Mouse (Mus musculus) heart, postnatal 25 days (tissue): ENCODE measurements around the gene Gm5640. TPM values are rescaled to one million over a fixed set of nuclear protein-coding genes. Genes with fewer than 3 reads are reported as not detected.
"Not testable (repeated sequence)": the region's sequence is repeated elsewhere in the genome, so short reads cannot be mapped to it uniquely, and the experiment has no call there.

Source experiments
- DNase-seq: peaks from one replicate; pipeline ENCODE4 v3.0.0; 2022; ENCODE audit warnings: low spot score
- intact Hi-C: fragments of 180-260 bp; cut with DNase I; formaldehyde crosslinking; loops from one replicate; pipeline ENCODE4 v1.15.1; 2025
- total RNA-seq, 2 experiments: library from RNA; stranded (reverse); gene quantifications; 2 replicates each; pipeline ENCODE4 v1.2.3; 2021

Gene Gm5640
- total RNA-seq = not detected

DNA sequence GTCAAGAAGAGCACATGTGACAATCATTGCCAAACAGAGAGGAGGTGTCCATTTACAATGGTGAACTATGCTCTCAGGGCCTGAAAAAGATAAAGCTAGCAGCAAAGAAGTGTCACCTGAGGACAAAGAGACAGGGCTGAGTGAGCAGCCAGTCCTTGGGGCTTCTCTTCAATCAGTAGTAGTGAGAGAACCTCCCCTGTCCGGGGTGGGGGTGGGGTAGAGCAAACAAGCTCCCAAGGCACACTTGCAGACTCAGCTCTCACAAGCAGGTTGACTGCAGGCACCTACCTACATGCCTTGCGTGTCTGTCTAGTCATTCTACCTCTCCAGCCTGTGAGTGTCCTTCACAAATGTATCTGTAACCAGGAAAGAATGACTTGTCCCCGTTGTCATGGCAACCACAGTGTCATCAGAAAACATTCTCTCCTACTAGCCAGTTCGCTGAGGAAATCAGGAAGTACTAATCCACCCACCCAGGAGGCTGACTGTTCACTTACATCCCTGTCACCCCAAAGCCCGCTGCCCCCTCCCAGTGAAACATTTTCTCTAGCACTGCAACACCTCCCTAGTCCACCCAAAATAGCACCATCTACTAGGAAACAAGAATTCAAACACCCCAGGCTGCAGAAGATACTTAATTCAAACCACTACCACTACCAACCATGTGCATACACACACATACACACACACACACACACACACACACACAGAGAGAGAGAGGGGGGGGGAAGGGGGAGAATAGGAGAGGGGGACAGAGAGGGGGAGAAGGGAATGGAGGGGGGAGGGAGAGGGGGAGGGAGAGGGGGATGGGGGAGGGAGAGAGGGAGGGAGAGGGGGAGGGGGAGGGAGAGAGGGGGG, at the start of gene Gm5640:
TSS of gene Gm5640 (minus strand) at position 170 of the 858 bp plus-strand sequence.
- DNase-seq, intact Hi-C loops: not testable (repeated sequence)

DNA sequence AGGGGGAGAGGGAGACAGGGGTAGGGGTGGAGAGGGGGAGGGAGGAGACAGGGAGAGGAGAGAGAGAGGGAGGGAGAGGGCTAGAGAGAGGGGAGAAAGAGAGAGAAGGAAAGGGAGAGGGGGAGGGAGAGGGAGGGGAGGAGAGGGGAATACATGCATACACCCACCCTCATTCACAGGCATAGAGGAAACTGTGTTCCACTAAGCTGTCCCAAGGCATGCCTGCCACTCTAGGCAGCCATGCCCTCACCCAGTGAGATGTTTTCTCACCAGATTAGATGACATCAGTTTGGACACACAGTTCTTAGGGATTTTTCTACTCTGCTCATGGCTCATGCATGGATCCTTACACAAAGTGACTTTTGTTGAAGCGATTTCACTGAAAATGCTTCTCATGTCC, 958 bp upstream of the Gm5640 start:
- DNase-seq, intact Hi-C loops: not testable (repeated sequence)

DNA sequence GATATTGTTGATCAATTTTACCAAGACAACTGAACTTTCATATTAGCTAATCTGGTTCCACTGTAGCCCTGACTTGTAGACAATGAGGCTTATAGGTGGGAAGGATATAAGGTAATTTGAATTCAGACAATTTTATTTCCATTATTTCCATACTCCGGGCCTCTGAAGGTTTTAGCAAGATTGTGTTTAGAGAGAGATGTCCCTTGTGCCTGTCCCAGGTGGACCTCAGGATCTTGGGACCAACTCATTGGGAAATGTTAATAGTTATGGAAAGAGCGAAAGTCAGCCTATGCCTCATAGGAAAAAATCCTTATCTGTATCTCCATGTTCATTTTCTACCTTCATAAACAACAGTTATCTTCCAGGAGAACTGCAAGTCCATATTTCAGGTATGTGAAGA, 53.1 kb downstream of the Gm5640 start, which contains the start of gene Olfr1325:
TSS of gene Olfr1325 (plus strand) at position 301 of the 400 bp plus-strand sequence.
- no peak for DNase-seq
- intact Hi-C loops = no loop called here

Other genes with a start within 250 kb of the Gm5640 start
- gene G6pdx, start 216.4 kb downstream of the Gm5640 start, total RNA-seq = 1 to 10 TPM; 5.8 to 6.5 TPM
- not detected for gene Gm6880, start 164.2 kb downstream of the Gm5640 start, total RNA-seq
- not detected for gene Olfr1326-ps1, start 70.7 kb downstream of the Gm5640 start, total RNA-seq
- not detected for gene Olfr1325, start 53.0 kb downstream of the Gm5640 start, total RNA-seq
- gene Gm6890, start 95.3 kb upstream of the Gm5640 start, total RNA-seq = not detected
- gene Gm5936, start 191.6 kb upstream of the Gm5640 start, total RNA-seq = under 1 TPM; 0.13 to 0.28 TPM